Mouse (Mus musculus) midbrain, postnatal 0 days (tissue): ENCODE data around the gene Hoxa11. TPM values are rescaled to one million over a fixed set of nuclear protein-coding genes. Genes with fewer than 3 reads are reported as not detected.

Source experiments
- ATAC-seq: fragments of 200-750 bp; cut with Nextera tagmentation; 2 replicates; pipeline ENCODE4 v1.8.0; 2017; ENCODE audit warnings: moderate number of reproducible peaks, mild to moderate bottlenecking, moderate TSS enrichment, moderate library complexity; ENCODE audit not compliant: low FRiP score
- DNase-seq: peaks from one replicate; pipeline ENCODE4 v3.0.0-alpha.2; 2015; ENCODE audit warnings: low spot score
- H3K27ac ChIP-seq: fragments of 300-500 bp; sonication (generic); 2 replicates; pipeline ENCODE4 v1.5.1; 2014; ENCODE audit warnings: low read depth, mild to moderate bottlenecking, low read length, mixed read lengths
- H3K27me3 ChIP-seq: fragments of 300-500 bp; sonication (generic); 2 replicates; pipeline ENCODE4 v1.6.1; 2014; ENCODE audit warnings: low read length, control low read depth, mixed read lengths; ENCODE audit not compliant: insufficient read depth
- H3K36me3 ChIP-seq: fragments of 300-500 bp; sonication (generic); 2 replicates; pipeline ENCODE4 v1.6.1; 2014; ENCODE audit warnings: low read length, control low read depth, mixed read lengths; ENCODE audit not compliant: insufficient read depth
- H3K4me1 ChIP-seq: fragments of 300-500 bp; sonication (generic); 2 replicates; pipeline ENCODE4 v1.6.1; 2014; ENCODE audit warnings: mild to moderate bottlenecking, control low read depth, antibody characterized with exemption, low read length, mixed read lengths; ENCODE audit not compliant: insufficient read depth
- H3K4me2 ChIP-seq: fragments of 300-500 bp; sonication (generic); 2 replicates; pipeline ENCODE4 v1.6.1; 2014; ENCODE audit warnings: low read depth, mild to moderate bottlenecking, low read length, mixed read lengths; ENCODE audit not compliant: poor library complexity, severe bottlenecking
- H3K4me3 ChIP-seq: fragments of 300-500 bp; sonication (generic); 2 replicates; pipeline ENCODE4 v1.5.1; 2014; ENCODE audit warnings: low read depth, mild to moderate bottlenecking, low read length, moderate library complexity
- H3K9ac ChIP-seq: fragments of 300-500 bp; sonication (generic); replicated peaks from 2 replicates; pipeline ENCODE4 v1.6.1; 2014; ENCODE audit warnings: mild to moderate bottlenecking, low read length, moderate library complexity, mixed read lengths; ENCODE audit not compliant: poor library complexity, severe bottlenecking
- H3K9me3 ChIP-seq: fragments of 300-500 bp; sonication (generic); 2 replicates; pipeline ENCODE4 v1.6.1; 2016; ENCODE audit warnings: low read length, control low read depth
- CTCF ChIP-seq: IDR thresholded peaks from 2 replicates; pipeline ENCODE4 v1.5.1; 2016; ENCODE audit warnings: antibody characterized with exemption, mild to moderate bottlenecking
- WGBS: fragments of 180-500 bp; shearing (Covaris S2); extraction: QIAGEN DNeasy Blood & Tissue Kit; methylation state at CpG from one replicate; pipeline ENCODE4 v1.1.7; 2014; 5-methylcytosine and 5-hydroxymethylcytosine counted together
- polyA plus RNA-seq: library from polyadenylated mRNA; unstranded; fragments of >200 nt; fragmentation: Nextera tagmentation; extraction: Ambion mirVana; gene quantifications from 2 replicates; pipeline ENCODE4 v1.2.1, GENCODE M21; 2015
- total RNA-seq: library from RNA; depleted of rRNA; stranded (reverse); fragments of >200 nt; gene quantifications from 2 replicates; pipeline ENCODE4 v1.2.3, GENCODE M21; 2014

Gene Hoxa11
- total and polyA plus RNA-seq, 2 experiments from 2014 or later, result not detected

DNA sequence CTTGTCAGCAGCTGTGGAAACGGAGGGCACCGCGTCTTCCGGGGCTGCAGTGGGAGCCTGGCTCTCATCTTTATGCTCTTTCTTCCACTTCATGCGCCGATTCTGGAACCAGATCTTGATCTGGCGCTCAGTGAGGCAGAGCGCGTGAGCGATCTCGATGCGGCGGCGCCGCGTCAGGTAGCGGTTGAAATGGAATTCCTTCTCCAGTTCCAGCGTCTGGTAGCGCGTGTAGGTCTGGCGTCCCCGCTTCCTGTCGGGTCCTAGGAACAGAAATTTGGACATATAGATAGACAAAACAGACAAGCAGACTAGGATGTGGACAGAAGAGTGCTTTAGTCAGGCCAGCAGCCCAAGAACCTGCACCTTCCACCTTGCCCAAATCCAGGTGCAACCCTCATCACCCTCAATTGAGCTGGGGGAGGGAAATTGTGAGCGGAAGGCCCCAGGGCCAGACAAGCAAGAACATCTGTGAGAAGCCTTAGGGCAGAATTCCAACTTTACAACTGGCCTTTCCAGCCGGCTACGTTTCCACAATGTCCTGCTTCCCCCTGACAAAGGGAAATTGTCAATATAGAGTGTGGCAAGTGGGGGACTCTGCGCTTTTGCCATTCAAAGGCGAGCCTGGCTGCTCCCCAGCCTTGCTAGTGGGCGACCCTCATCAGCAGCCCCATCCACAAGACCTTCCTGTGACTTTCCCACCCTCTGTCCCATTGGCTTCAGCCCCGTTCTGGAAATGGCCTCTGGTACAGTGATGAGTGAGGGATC is 29.7 kb downstream of the Hoxa11 start:
- ATAC-seq (no peak), DNase-seq (no peak)
- no peaks in the 10 kb centered on the region for H3K4me1 ChIP-seq
- H3K4me2 ChIP-seq, result no peak overlapping the region
- no peaks in the 10 kb centered on the region for H3K36me3 ChIP-seq
- H3K27ac ChIP-seq, result no peak overlapping the region
- H3K27me3 ChIP-seq, result peaks cover 99% of the 10 kb centered on the region
- H3K9ac ChIP-seq, result no peak overlapping the region
- TF ChIP-seq CTCF, result no peak
- no peak overlapping the region for H3K4me3 ChIP-seq
- no peaks in the 10 kb centered on the region for H3K9me3 ChIP-seq
- 3% methylated on average over 30 of the region's 30 CpGs for WGBS

DNA sequence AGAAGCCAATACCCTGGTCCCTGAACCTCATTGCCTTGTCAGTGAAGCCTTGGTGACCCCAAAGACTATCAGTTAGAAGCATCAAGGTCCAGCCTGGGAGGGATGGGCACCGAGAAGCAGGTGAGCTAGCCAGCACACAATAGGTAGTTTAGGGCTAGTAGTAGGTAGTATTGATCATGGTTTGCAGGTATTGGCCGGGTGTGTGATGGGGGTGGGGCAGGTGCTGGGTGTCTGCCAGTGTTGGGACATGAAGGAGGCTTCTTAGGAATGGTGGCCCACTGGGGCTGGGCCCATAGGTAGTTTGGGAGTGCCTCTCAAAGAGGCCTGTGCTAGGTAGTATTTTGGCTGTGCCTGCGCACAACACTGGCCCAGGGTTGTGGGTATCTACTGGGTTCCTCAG is 30.5 kb downstream of the Hoxa11 start:
- no peak for ATAC-seq
- WGBS, result 4% methylated on average over 3 of the region's 3 CpGs
- Histone ChIP-seq H3K9ac (no peak overlapping the region), H3K9me3 (no peaks in the 10 kb centered on the region), H3K4me1 (no peaks in the 10 kb centered on the region), H3K27ac (no peak overlapping the region), H3K4me3 (no peak overlapping the region), H3K4me2 (no peak overlapping the region), H3K36me3 (no peaks in the 10 kb centered on the region), H3K27me3 (peaks cover 97% of the 10 kb centered on the region)
- DNase-seq, result no peak
- no peak for TF ChIP-seq CTCF

- H3K4me1 ChIP-seq, result no peaks in the 10 kb centered on the region
- H3K27me3 ChIP-seq, result peaks cover 97% of the 10 kb centered on the region
- H3K27ac ChIP-seq, result no peak overlapping the region
- H3K4me3 ChIP-seq, result no peak overlapping the region
- no peak for ATAC-seq
- H3K9ac ChIP-seq, result no peak overlapping the region
- H3K36me3 ChIP-seq, result no peaks in the 10 kb centered on the region
- 15% methylated on average over 5 of the region's 5 CpGs for WGBS
- no peak for DNase-seq
- H3K9me3 ChIP-seq, result no peaks in the 10 kb centered on the region
- TF ChIP-seq CTCF, result no peak
- H3K4me2 ChIP-seq, result no peak overlapping the region
Measured at GRCm38 (mm10) chr6:52214271-52214670, 31.3 kb downstream of the Hoxa11 start.

DNA sequence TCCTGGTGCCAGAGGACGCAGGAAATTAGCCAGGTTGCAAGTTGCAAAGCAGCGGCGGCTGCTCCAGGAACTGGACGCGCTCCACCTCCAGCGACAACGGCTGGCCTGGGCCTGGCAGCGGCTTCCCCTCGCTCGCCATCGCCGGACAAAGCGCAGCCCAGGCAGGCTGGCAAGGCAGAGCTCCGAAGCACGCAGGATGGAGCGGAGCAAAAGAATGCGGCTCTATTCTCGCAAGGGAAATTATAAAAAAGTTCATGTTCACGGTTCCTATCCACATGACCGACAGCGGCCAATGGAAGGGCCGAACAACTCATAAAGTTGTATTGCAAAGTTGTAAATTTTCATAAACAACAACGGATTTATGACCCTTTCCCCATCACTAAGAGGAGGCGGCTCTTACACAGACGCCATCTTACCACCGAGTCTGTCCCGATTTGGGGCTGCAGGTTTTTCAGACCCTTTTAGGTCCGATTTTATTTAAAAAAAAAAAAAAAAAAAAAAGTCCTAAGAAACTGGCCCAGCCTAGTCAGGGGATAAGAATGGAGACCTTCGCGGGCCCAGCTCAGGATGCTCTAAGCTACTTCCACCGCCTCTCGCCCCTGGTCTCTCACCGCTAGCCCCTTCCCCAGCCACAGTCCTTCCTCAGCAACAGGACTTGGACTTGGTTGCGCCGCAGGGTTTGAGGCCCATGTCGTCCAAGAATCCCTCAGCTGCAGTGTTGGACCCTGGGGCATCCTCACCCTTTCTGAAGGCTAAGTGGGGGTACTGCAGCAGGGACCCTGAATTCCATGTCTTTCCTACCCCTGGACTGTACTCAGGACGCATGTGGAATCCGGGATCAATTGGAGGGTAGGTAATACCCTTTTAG is 32.3 kb downstream of the Hoxa11 start, which contains the start of the genes Hoxa3 and Gm28308:
Gene Hoxa3, minus strand, starts transcription at position 218 of the 868 bp plus-strand sequence.
Gene Gm28308, minus strand, starts transcription at position 221 of the 868 bp plus-strand sequence.
- H3K27me3 ChIP-seq, result peaks cover 97% of the 10 kb centered on the region
- H3K9ac ChIP-seq, result no peak within 1 kb of the TSS
- H3K9me3 ChIP-seq, result no peaks in the 10 kb centered on the region
- TF ChIP-seq CTCF, result no peak
- H3K4me3 ChIP-seq, result no peak within 1 kb of the TSS
- H3K4me2 ChIP-seq, result no peak within 1 kb of the TSS
- H3K27ac ChIP-seq, result no peak within 1 kb of the TSS
- no peak for DNase-seq
- no peaks in the 10 kb centered on the region for H3K36me3 ChIP-seq
- ATAC-seq, result no peak
- 3% methylated on average over 38 of the region's 38 CpGs for WGBS
- no peaks in the 10 kb centered on the region for H3K4me1 ChIP-seq

- H3K9ac ChIP-seq, result no peak overlapping the region
- no peak overlapping the region for H3K4me3 ChIP-seq
- no peak overlapping the region for H3K27ac ChIP-seq
- no peak overlapping the region for H3K4me2 ChIP-seq
- under 1% methylated on average over 22 of the region's 22 CpGs for WGBS
- TF ChIP-seq CTCF, result no peak
- no peaks in the 10 kb centered on the region for H3K9me3 ChIP-seq
- ATAC-seq (no peak), DNase-seq (no peak)
- H3K36me3 ChIP-seq, result no peaks in the 10 kb centered on the region
- no peaks in the 10 kb centered on the region for H3K4me1 ChIP-seq
- peaks cover 96% of the 10 kb centered on the region for H3K27me3 ChIP-seq
Measured at GRCm38 (mm10) chr6:52212556-52213118, 33.0 kb downstream of the Hoxa11 start.
